Mouse (Mus musculus) megakaryocyte-erythroid progenitor cell, adult 5 weeks (primary cell): ENCODE data around the gene Dennd6b. TPM values are rescaled to one million over a fixed set of nuclear protein-coding genes. Genes with fewer than 3 reads are reported as not detected.

ENCODE experiments used
- polyA plus RNA-seq: library from polyadenylated mRNA; stranded (reverse); fragments of >175 nt; gene quantifications from 2 replicates; pipeline ENCODE4 v1.2.3, GENCODE M21; 2012

Dennd6b gene
- polyA plus RNA-seq = 10.1 and 11.8 TPM in 2 replicates

DNA sequence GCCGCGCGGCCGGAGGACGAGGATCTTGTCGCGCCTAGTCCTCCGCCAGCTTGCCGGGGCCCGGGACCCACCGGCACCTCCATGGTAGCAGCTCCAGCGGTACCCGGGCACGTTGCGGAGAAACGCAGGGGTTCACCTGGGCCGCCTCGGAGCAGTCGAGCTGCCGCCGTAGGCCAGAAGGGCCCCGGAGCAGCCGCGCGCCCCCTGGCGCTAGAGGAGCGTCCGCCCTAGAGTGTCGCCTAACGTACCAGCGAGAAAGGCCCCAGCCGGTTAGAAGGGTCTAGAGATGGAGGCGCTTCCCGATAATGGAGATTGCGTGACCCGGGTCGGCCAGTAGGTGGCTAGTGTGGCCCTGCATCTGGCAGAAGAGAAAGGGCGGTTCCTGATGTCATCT, at the start of gene Dennd6b:
Dennd6b (minus strand) TSS at position 184 of the 394 bp plus-strand sequence.

DNA sequence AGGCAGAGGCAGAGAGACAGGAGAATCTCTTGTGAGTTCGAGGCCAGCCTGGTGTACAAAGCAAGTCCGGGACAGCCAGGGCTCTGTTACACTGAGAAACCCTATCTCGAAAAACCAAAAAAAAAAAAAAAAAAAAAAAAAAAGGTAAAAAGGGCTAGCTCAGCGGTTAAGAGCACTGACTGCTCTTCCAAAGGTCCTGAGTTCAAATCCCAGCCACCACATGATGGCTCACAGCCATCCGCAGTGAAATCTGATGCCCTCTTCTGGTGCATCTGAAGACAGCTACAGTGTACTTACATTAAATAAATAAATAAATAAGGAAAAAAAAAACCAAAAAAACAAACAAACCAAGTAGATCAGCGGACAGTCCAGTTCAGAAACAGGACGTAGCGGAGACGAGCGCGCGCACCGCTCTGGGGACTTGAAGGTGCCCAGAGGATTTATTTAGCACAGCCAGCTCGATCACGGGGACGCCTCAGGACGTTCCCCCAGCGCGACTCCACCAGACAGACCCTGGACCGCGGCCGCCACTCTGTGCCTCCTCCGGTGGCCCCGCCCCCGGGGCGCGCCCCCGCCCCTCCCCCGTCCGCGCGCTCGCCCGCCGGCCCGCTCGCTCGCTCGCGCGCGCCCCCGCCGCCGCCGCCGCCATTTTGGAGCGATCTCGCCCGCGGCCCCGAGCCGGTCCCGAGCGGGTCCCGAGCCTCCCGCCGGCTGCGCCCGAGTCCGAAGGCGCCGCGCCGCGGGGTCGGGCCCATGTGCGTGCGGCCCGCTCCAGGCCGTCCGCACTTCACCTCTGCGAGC, 14.8 kb upstream of the Dennd6b start, which contains the start of gene Ppp6r2:
Ppp6r2 (plus strand) TSS at position 639 of the 801 bp plus-strand sequence.

DNA sequence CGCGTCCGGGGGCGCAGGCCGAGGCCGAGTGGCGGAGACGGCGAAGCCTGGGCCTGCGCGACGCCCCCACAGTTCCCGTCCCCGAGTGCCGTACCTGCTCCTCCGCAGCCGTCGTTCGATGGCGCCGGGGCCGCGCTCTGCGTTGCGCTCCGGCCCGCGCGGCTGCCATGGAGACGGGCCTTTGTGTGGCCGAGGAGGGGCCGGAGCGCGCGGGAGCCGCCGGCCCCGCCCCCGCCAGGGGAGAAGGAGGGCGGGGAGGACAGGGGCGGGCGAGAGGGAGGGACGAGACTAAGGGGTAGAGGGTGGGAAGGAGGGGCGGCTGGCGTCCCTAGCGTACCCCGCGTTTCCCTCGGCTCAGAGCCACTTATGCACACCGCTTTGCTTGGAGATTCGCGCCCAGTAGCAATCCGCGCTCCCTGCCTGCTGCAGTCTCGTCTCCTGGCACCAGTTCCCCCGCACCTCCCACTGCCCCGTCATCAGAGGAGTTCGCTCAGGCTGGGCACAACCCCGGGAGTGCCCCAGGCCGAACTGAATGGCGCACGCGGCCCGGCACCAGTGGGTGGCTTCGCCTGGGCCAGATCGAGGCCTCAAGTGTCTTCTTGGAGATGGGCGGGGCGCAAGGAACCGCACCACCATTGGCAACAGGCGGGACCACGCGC, 15.6 kb downstream of the Dennd6b start, which contains the start of gene Plxnb2:
Plxnb2 (minus strand) TSS at position 218 of the 659 bp plus-strand sequence.

DNA sequence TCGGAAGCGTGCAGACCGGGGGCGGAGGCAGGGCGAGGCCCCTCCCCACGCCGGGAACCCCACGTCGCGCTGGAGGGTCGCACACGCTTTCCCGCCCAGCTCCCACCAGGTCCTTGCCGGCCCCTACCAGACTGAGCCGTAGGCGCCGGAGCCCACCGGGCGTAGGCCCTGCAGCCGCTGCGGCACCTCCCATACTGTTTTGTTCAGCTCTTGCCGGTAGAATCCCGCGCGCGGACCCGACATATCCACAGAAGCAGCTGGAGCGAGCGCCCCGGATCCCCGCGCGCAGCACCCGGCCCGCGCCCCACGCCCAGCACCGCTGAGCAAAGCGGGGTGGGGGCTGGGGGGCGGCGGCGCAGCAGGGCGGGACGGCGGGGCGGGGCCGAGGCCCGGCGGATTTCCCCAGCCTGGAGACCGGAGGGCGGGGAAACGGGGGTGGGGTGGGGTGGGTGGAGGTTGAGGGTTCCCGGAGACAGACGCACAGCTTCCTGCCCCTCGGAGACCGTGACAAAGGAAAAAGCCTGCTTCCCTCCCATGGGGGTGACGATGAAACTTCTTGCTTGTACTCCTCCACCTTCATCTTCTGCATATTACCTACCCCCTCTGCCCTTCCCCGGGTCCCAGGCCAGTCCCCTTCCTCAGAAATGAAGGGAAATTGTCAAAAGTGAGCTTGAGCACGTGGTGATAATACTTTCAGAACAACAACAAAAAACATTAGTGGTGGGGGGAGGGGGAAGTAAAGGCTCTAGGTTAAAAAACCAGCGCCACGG, 46.8 kb downstream of the Dennd6b start, which contains the start of gene Mapk11:
Mapk11 (minus strand) TSS at position 358 of the 770 bp plus-strand sequence.

DNA sequence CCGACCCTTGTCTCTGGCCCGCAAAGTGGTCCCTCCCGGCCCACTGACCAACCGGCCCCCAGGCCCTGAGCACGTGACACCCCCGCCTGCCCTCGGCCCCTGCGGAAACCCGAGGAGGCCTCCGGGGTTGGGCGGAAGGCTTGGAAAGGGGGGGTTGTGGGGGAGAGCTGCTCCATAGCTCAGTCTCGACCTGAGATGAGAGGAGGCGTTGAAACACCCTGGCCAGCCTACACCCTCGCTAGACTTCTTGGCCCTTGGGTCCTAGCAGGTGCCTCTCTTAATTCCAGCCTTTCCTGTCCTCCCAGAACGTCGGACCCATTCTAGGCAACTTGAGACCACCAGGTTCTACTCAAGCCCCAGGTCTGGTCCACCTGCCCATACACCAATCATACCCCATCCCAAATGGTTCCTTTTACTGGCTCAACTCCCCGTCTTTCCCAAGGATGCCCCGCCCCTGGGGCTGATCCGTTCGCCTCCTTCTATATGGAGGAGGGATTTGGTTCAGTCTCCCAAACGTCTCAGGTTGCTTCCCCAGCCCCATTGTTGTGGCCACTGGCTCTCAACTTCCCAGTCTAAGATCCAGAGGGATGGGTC, 55.5 kb downstream of the Dennd6b start, which contains the start of gene Mapk12:
Mapk12 (minus strand) TSS at position 45 of the 594 bp plus-strand sequence.

Other genes starting within 250 kb of the Dennd6b start
- gene Ttll8, start 242.1 kb downstream of the Dennd6b start, polyA plus RNA-seq = not detected in 2 replicates
- gene Mlc1, start 217.5 kb downstream of the Dennd6b start, polyA plus RNA-seq = not detected in 2 replicates
- not detected in 2 replicates for gene Mov10l1, start 213.6 kb downstream of the Dennd6b start, polyA plus RNA-seq
- gene Panx2, start 136.8 kb downstream of the Dennd6b start, polyA plus RNA-seq = 0.14 and 0.18 TPM in 2 replicates
- 97.3 and 104 TPM in 2 replicates for gene Trabd, start 121.4 kb downstream of the Dennd6b start, polyA plus RNA-seq
- 6.0 and 7.7 TPM in 2 replicates for gene Selenoo, start 107.4 kb downstream of the Dennd6b start, polyA plus RNA-seq
- 33.3 and 36.4 TPM in 2 replicates for gene Tubgcp6, start 73.4 kb downstream of the Dennd6b start, polyA plus RNA-seq
- gene Hdac10, start 67.8 kb downstream of the Dennd6b start, polyA plus RNA-seq = 16.0 and 20.5 TPM in 2 replicates
- gene Mapk12, start 55.8 kb downstream of the Dennd6b start, polyA plus RNA-seq = 0.10 TPM in 1 of 2 replicates, not detected in the other
- gene Mapk11, start 46.9 kb downstream of the Dennd6b start, polyA plus RNA-seq = 0.28 and 0.48 TPM in 2 replicates
- gene Plxnb2, start 15.7 kb downstream of the Dennd6b start, polyA plus RNA-seq = 38.5 and 40.7 TPM in 2 replicates
- gene Ppp6r2, start 15.1 kb upstream of the Dennd6b start, polyA plus RNA-seq = 47.6 and 60.3 TPM in 2 replicates
- gene Sbf1, start 118.8 kb upstream of the Dennd6b start, polyA plus RNA-seq = 172 and 230 TPM in 2 replicates
- not detected in 2 replicates for gene Adm2, start 126.2 kb upstream of the Dennd6b start, polyA plus RNA-seq
- not detected in 2 replicates for gene Miox, start 137.9 kb upstream of the Dennd6b start, polyA plus RNA-seq
- 139 and 151 TPM in 2 replicates for gene Lmf2, start 159.2 kb upstream of the Dennd6b start, polyA plus RNA-seq
- 63.0 and 78.6 TPM in 2 replicates for gene Ncaph2, start 159.2 kb upstream of the Dennd6b start, polyA plus RNA-seq
- 75.8 and 81.4 TPM in 2 replicates for gene Sco2, start 177.3 kb upstream of the Dennd6b start, polyA plus RNA-seq
- 1.4 and 1.6 TPM in 2 replicates for gene Tymp, start 180.5 kb upstream of the Dennd6b start, polyA plus RNA-seq
- gene Odf3b, start 182.8 kb upstream of the Dennd6b start, polyA plus RNA-seq = 24.7 and 38.6 TPM in 2 replicates
- 0.06 and 0.18 TPM in 2 replicates for gene Klhdc7b, start 188.4 kb upstream of the Dennd6b start, polyA plus RNA-seq
- not detected in 2 replicates for gene Syce3, start 214.0 kb upstream of the Dennd6b start, polyA plus RNA-seq
- gene Cpt1b, start 229.4 kb upstream of the Dennd6b start, polyA plus RNA-seq = 2.2 and 2.7 TPM in 2 replicates
- 0.07 TPM in 1 of 2 replicates, not detected in the other for gene C730034F03Rik, start 233.1 kb upstream of the Dennd6b start, polyA plus RNA-seq
- 1.2 and 2.2 TPM in 2 replicates for gene Gm44502, start 233.2 kb upstream of the Dennd6b start, polyA plus RNA-seq
- gene Chkb, start 233.4 kb upstream of the Dennd6b start, polyA plus RNA-seq = 157 and 209 TPM in 2 replicates